Mouse (Mus musculus): Measurements from ENCODE around the gene Adipor1.

DNA sequence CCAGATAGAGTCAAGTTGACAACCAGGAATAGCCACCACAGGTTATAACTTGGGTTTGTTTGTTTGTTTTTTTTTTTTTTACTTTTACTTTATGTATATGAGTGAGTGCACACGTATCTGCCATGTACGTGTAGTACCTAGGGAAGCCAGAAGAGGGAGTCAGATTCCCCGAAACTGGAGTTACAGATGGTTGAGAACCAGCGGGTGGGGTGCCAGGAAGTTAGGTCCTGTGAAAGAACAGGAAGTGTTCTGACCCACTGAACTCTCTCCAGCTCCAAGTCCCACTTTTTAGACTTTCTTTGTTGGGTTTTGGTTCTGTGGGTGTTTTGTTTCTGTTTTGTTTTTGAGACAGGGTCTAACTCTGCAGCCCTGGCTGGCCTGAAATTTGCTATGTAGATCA, 20.2 kb downstream of the Adipor1 start:
- TF ChIP-seq CTCF (IDR thresholded peaks at IDR 0.05; ENCODE audit: extremely low read depth, insufficient read depth, low read length), result no peak
- TF ChIP-seq POLR2A (IDR thresholded peaks at IDR 0.05; ENCODE audit: extremely low read depth, insufficient read depth, low read length), result no peak

Measured in cortical plate, adult 2 months (tissue).